Mouse (Mus musculus): Measurements from ENCODE around the gene Arhgap15.

Gene Arhgap15

GRCm38 (mm10) chr2:44436652-44437051 is 688.0 kb downstream of the Arhgap15 start:
- no peak for DNase-seq (ENCODE audit: low read depth, low spot score)

GRCm38 (mm10) chr2:44437496-44438057 is 689.0 kb downstream of the Arhgap15 start:
- DNase-seq (ENCODE audit: low read depth, low spot score) = peak; percentile 9

GRCm38 (mm10) chr2:44438070-44438469 is 689.4 kb downstream of the Arhgap15 start:
- DNase-seq (ENCODE audit: low read depth, low spot score) = no peak

- no peak for DNase-seq (ENCODE audit: low read depth, low spot score)
These were observed 696.3 kb downstream of the Arhgap15 start for GRCm38 (mm10) chr2:44444938-44445337.
